Mouse (Mus musculus): ENCODE measurements around the gene Hsh2d.

DNA sequence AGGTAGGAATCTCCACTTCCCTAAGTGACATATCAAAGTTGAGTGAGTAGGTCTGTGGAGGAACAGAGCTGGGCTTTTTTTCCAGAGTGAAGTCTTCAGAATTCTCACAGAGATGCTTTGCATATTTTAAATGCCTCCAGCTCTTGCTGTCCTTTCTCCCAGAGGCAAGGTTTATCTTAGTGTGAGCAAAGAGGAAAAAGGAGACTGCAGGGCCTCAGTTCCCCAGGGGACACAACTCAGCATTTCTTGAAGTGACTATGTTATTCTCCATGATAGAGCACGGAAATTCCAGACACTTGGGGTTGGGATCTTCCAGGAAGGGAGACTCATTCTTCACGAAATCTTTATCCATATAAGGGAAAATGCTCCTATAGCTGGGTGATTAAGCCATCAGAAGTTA lies 42.2 kb upstream of the Hsh2d start:
- no peak for TF ChIP-seq CTCF (conservative IDR thresholded peaks at IDR 0.05; ENCODE audit: low read length)
- TF ChIP-seq NANOG (IDR thresholded peaks at IDR 0.05; ENCODE audit: borderline replicate concordance, low read length): no peak

All from E14TG2a.4 (cell line).